Mouse (Mus musculus) erythroblast, embryonic 14.5 days (primary cell): Measurements from ENCODE around the gene 4930572O03Rik. TPM values are rescaled to one million over a fixed set of nuclear protein-coding genes. Genes with fewer than 3 reads are reported as not detected.
"Not testable (repeated sequence)": the region's sequence is repeated elsewhere in the genome, so short reads cannot be mapped to it uniquely, and the experiment has no call there.

Experiments
- H3K27me3 ChIP-seq: 2 replicates; pipeline ENCODE4 v1.6.1; 2012; ENCODE audit warnings: inconsistent platforms; ENCODE audit not compliant: control insufficient read depth
- H3K36me3 ChIP-seq: 2 replicates; pipeline ENCODE4 v1.6.1; 2012; ENCODE audit warnings: mild to moderate bottlenecking, inconsistent platforms; ENCODE audit not compliant: control insufficient read depth
- H3K4me1 ChIP-seq: 2 replicates; pipeline ENCODE4 v1.6.1; 2012; ENCODE audit warnings: inconsistent platforms; ENCODE audit not compliant: control insufficient read depth
- H3K4me3 ChIP-seq: replicated peaks from 2 replicates; pipeline ENCODE3; 2012; ENCODE audit warnings: moderate library complexity, mild to moderate bottlenecking, inconsistent platforms
- H3K9me3 ChIP-seq: 2 replicates; pipeline ENCODE4 v1.6.1; 2012; ENCODE audit warnings: low read length, inconsistent platforms, mixed read lengths; ENCODE audit not compliant: control insufficient read depth
- polyA plus RNA-seq: library from polyadenylated mRNA; stranded (reverse); fragments of >175 nt; gene quantifications from 2 replicates; pipeline ENCODE4 v1.2.3, GENCODE M21; 2012

Gene 4930572O03Rik
- not detected in 2 replicates for polyA plus RNA-seq

- H3K4me1 ChIP-seq, H3K27me3 ChIP-seq, H3K9me3 ChIP-seq, H3K4me3 ChIP-seq, H3K36me3 ChIP-seq: not testable (repeated sequence)
These were observed at the start of gene 4930572O03Rik for GRCm38 (mm10) chr5:15656959-15657358. TSS of gene 4930572O03Rik (minus strand) at chr5:15657059.

- not testable (repeated sequence) for H3K4me3 ChIP-seq, H3K27me3 ChIP-seq, H3K4me1 ChIP-seq, H3K9me3 ChIP-seq, H3K36me3 ChIP-seq
These were observed 46.0 kb upstream of the 4930572O03Rik start for GRCm38 (mm10) chr5:15702891-15703290.

GRCm38 (mm10) chr5:15697719-15698118, 40.9 kb upstream of the 4930572O03Rik start:
- H3K4me3 ChIP-seq, H3K4me1 ChIP-seq, H3K36me3 ChIP-seq, H3K9me3 ChIP-seq, H3K27me3 ChIP-seq: not testable (repeated sequence)

- H3K4me1 ChIP-seq, H3K27me3 ChIP-seq, H3K36me3 ChIP-seq, H3K4me3 ChIP-seq, H3K9me3 ChIP-seq: not testable (repeated sequence)
These were observed 35.0 kb upstream of the 4930572O03Rik start for GRCm38 (mm10) chr5:15691849-15692248.

GRCm38 (mm10) chr5:15690822-15691221, 34.0 kb upstream of the 4930572O03Rik start:
- H3K4me1 ChIP-seq, H3K27me3 ChIP-seq, H3K9me3 ChIP-seq, H3K4me3 ChIP-seq, H3K36me3 ChIP-seq: not testable (repeated sequence)

GRCm38 (mm10) chr5:15689659-15690213, 32.9 kb upstream of the 4930572O03Rik start:
- H3K9me3 ChIP-seq, H3K4me1 ChIP-seq, H3K4me3 ChIP-seq, H3K36me3 ChIP-seq, H3K27me3 ChIP-seq: not testable (repeated sequence)

GRCm38 (mm10) chr5:15688874-15689658, 32.2 kb upstream of the 4930572O03Rik start:
- not testable (repeated sequence) for H3K4me1 ChIP-seq, H3K4me3 ChIP-seq, H3K27me3 ChIP-seq, H3K36me3 ChIP-seq, H3K9me3 ChIP-seq

- H3K27me3 ChIP-seq, H3K36me3 ChIP-seq, H3K4me1 ChIP-seq, H3K9me3 ChIP-seq, H3K4me3 ChIP-seq: not testable (repeated sequence)
These were observed 24.6 kb upstream of the 4930572O03Rik start for GRCm38 (mm10) chr5:15681301-15682035.

GRCm38 (mm10) chr5:15679980-15680949, 23.4 kb upstream of the 4930572O03Rik start:
- not testable (repeated sequence) for H3K9me3 ChIP-seq, H3K4me3 ChIP-seq, H3K36me3 ChIP-seq, H3K4me1 ChIP-seq, H3K27me3 ChIP-seq

GRCm38 (mm10) chr5:15678907-15679306, 22.0 kb upstream of the 4930572O03Rik start:
- H3K4me3 ChIP-seq, H3K36me3 ChIP-seq, H3K4me1 ChIP-seq, H3K27me3 ChIP-seq, H3K9me3 ChIP-seq: not testable (repeated sequence)

- not testable (repeated sequence) for H3K4me1 ChIP-seq, H3K36me3 ChIP-seq, H3K27me3 ChIP-seq, H3K4me3 ChIP-seq
- H3K9me3 ChIP-seq = peaks cover 11% of the 10 kb centered on the region
These were observed 20.9 kb upstream of the 4930572O03Rik start for GRCm38 (mm10) chr5:15677750-15678149.

GRCm38 (mm10) chr5:15674429-15675244, 17.8 kb upstream of the 4930572O03Rik start:
- H3K4me3 ChIP-seq, H3K36me3 ChIP-seq, H3K4me1 ChIP-seq, H3K27me3 ChIP-seq: not testable (repeated sequence)
- peaks cover 11% of the 10 kb centered on the region for H3K9me3 ChIP-seq

GRCm38 (mm10) chr5:15673989-15674388, 17.1 kb upstream of the 4930572O03Rik start:
- not testable (repeated sequence) for H3K4me3 ChIP-seq, H3K4me1 ChIP-seq, H3K36me3 ChIP-seq, H3K27me3 ChIP-seq
- peaks cover 11% of the 10 kb centered on the region for H3K9me3 ChIP-seq
